Mouse (Mus musculus) liver, embryonic 14.5 days (tissue): ENCODE measurements around the gene Dynlt1f.
"Not testable (repeated sequence)": the region's sequence is repeated elsewhere in the genome, so short reads cannot be mapped to it uniquely, and the experiment has no call there.

Experiments
- CTCF ChIP-seq: IDR thresholded peaks from 2 replicates; pipeline ENCODE4 v1.5.1; 2016; ENCODE audit warnings: antibody characterized with exemption, low read depth, control low read depth
- EP300 ChIP-seq: IDR thresholded peaks from 2 replicates; pipeline ENCODE4 v1.6.1; 2016; ENCODE audit warnings: antibody characterized with exemption, low read depth

DNA sequence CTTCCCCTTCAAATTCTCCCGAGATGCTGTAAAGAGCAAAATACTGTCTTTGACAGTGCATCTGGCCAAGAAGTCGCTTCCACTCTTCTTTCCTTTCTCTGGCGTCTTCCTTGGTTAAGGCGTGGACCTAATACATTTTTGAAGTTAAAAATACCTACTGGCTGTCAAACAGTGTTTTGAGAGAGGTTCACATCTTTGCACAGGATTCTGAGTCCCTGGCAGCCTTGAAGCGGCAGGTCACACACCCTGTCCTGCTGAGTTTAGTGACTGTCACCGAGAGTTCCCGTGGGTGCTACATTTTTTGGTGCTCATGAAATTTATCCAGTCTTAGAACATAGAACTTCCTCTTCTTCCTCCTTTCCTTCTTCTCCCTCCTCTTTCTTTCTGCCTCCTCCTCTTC lies 44.4 kb upstream of the Dynlt1f start:
- not testable (repeated sequence) for TF ChIP-seq CTCF, EP300
